Mouse (Mus musculus) CH12.LX (cell line): ENCODE results near the gene Ttc25. TPM values are rescaled to one million over a fixed set of nuclear protein-coding genes. Genes with fewer than 3 reads are reported as not detected.
A peak's percentile ranks its signal among the peaks of the same experiment; 100 is the strongest.

Experiments
- DNase-seq: peaks from one replicate; pipeline ENCODE4 v3.0.0-alpha.2; 2013; ENCODE audit errors: extremely low read depth
- H3K27ac ChIP-seq: 2 replicates; pipeline ENCODE4 v1.5.1; 2012; ENCODE audit warnings: low read depth, mild to moderate bottlenecking, control low read depth, moderate library complexity; ENCODE audit not compliant: insufficient read depth
- H3K27me3 ChIP-seq: replicated peaks from 2 replicates; pipeline ENCODE3; 2012; ENCODE audit warnings: inconsistent platforms
- H3K36me3 ChIP-seq, 2 experiments: replicated peaks in 1 of 2; 2 replicates each; pipeline versions ENCODE3 to v1.6.1; 2012; ENCODE audit warnings: inconsistent platforms in 1 of 2, low read length in 1 of 2, mild to moderate bottlenecking in 1 of 2, mixed read lengths in 1 of 2, moderate library complexity in 1 of 2; ENCODE audit not compliant: control insufficient read depth in 1 of 2, insufficient read depth in 1 of 2
- H3K4me1 ChIP-seq, 2 experiments: 2 replicates each; pipeline ENCODE4 v1.6.1; 2012; ENCODE audit warnings: inconsistent platforms in 1 of 2, moderate library complexity in 1 of 2; ENCODE audit not compliant: insufficient read depth in 2 of 2, control insufficient read depth in 1 of 2
- H3K4me2 ChIP-seq: 2 replicates; pipeline ENCODE4 v1.6.1; 2012; ENCODE audit warnings: low read depth, mild to moderate bottlenecking, control low read depth; ENCODE audit not compliant: poor library complexity, insufficient read depth, severe bottlenecking
- H3K4me3 ChIP-seq, 3 experiments: fragments of 150-350 bp in 1 of 3; sonication (generic) in 1 of 3; replicated peaks in 1 of 3; 2 replicates each; pipeline versions ENCODE3 to v1.5.1; 2011 to 2012; ENCODE audit warnings: low read depth in 2 of 3, low read length in 2 of 3, mild to moderate bottlenecking in 2 of 3, moderate library complexity in 2 of 3, control low read depth in 1 of 3, improper control_type of control experiment in 1 of 3, inconsistent platforms in 1 of 3, mixed read lengths in 1 of 3; ENCODE audit not compliant: poor library complexity in 1 of 3
- H3K79me2 ChIP-seq: replicated peaks from 2 replicates; pipeline ENCODE4 v1.6.1; 2012; ENCODE audit warnings: mild to moderate bottlenecking, moderate library complexity; ENCODE audit not compliant: control insufficient read depth, poor library complexity, insufficient read depth, severe bottlenecking; ENCODE audit errors: extremely low read depth
- H3K9ac ChIP-seq: 2 replicates; pipeline ENCODE4 v1.6.1; 2012; ENCODE audit warnings: low read depth, mild to moderate bottlenecking, control low read depth, moderate library complexity; ENCODE audit not compliant: insufficient read depth
- H3K9me3 ChIP-seq: replicated peaks from 2 replicates; pipeline ENCODE3; 2012; ENCODE audit warnings: low read length, inconsistent platforms, mixed read lengths
- BHLHE40 ChIP-seq: IDR thresholded peaks from 2 replicates; pipeline ENCODE4 v1.6.1; 2011; ENCODE audit warnings: mild to moderate bottlenecking, low read depth, low read length, improper control_type of control experiment
- CHD1 ChIP-seq: IDR thresholded peaks from 2 replicates; pipeline ENCODE4 v1.6.1; 2012; ENCODE audit warnings: low read depth, low read length, improper control_type of control experiment, inconsistent platforms
- E2F4 ChIP-seq: IDR thresholded peaks from 2 replicates; pipeline ENCODE4 v1.6.1; 2011; ENCODE audit warnings: low read depth, low read length, improper control_type of control experiment; ENCODE audit not compliant: insufficient replicate concordance
- EP300 ChIP-seq: IDR thresholded peaks from 2 replicates; pipeline ENCODE4 v1.6.1; 2011; ENCODE audit warnings: low read length, improper control_type of control experiment
- ETS1 ChIP-seq: conservative IDR thresholded peaks from 2 replicates; pipeline ENCODE4 v1.6.1; 2012; ENCODE audit warnings: low read depth, mild to moderate bottlenecking, inconsistent platforms, low read length, improper control_type of control experiment, moderate library complexity
- HCFC1 ChIP-seq: IDR thresholded peaks from 2 replicates; pipeline ENCODE4 v1.6.1; 2012; ENCODE audit warnings: low read depth, mild to moderate bottlenecking, inconsistent platforms, low read length, improper control_type of control experiment
- IRF4 ChIP-seq: IDR thresholded peaks from 2 replicates; pipeline ENCODE4 v1.6.1; 2014; ENCODE audit warnings: low read depth, mild to moderate bottlenecking, inconsistent platforms, low read length, improper control_type of control experiment
- JUN ChIP-seq: IDR thresholded peaks from 2 replicates; pipeline ENCODE4 v1.6.1; 2011; ENCODE audit warnings: low read depth, mild to moderate bottlenecking, low read length, improper control_type of control experiment, moderate library complexity; ENCODE audit not compliant: insufficient read depth
- JUND ChIP-seq: conservative IDR thresholded peaks from 2 replicates; pipeline ENCODE4 v1.6.1; 2011; ENCODE audit warnings: low read depth, low read length, improper control_type of control experiment
- KAT2A ChIP-seq: IDR thresholded peaks from 2 replicates; pipeline ENCODE4 v1.6.1; 2012; ENCODE audit warnings: low read length, improper control_type of control experiment, inconsistent platforms; ENCODE audit not compliant: insufficient replicate concordance
- MAX ChIP-seq: IDR thresholded peaks from 2 replicates; pipeline ENCODE4 v1.6.1; 2011; ENCODE audit warnings: low read length, improper control_type of control experiment
- MAZ ChIP-seq: IDR thresholded peaks from 2 replicates; pipeline ENCODE4 v1.6.1; 2012; ENCODE audit warnings: low read depth, mild to moderate bottlenecking, inconsistent platforms, low read length, improper control_type of control experiment, moderate library complexity
- MEF2A ChIP-seq: IDR thresholded peaks from 2 replicates; pipeline ENCODE4 v1.6.1; 2014; ENCODE audit warnings: low read depth, mild to moderate bottlenecking, inconsistent platforms, low read length, improper control_type of control experiment, borderline replicate concordance
- MXI1 ChIP-seq: IDR thresholded peaks from 2 replicates; pipeline ENCODE4 v1.6.1; 2011; ENCODE audit warnings: mild to moderate bottlenecking, low read depth, low read length, improper control_type of control experiment
- NRF1 ChIP-seq: IDR thresholded peaks from 2 replicates; pipeline ENCODE4 v1.6.1; 2014; ENCODE audit warnings: low read depth, mild to moderate bottlenecking, inconsistent platforms, low read length, improper control_type of control experiment, moderate library complexity
- PAX5 ChIP-seq: IDR thresholded peaks from 2 replicates; pipeline ENCODE4 v1.6.1; 2012; ENCODE audit warnings: low read length, inconsistent platforms, mixed read lengths
- POLR2AphosphoS2 ChIP-seq: IDR thresholded peaks from 2 replicates; pipeline ENCODE4 v1.6.1; 2011; ENCODE audit warnings: low read depth, low read length, improper control_type of control experiment
- SMC3 ChIP-seq: IDR thresholded peaks from 2 replicates; pipeline ENCODE4 v1.6.1; 2011; ENCODE audit warnings: low read depth, low read length, improper control_type of control experiment
- TBP ChIP-seq: conservative IDR thresholded peaks from 2 replicates; pipeline ENCODE4 v1.6.1; 2011; ENCODE audit warnings: low read depth, low read length, improper control_type of control experiment
- TCF12 ChIP-seq: IDR thresholded peaks from 2 replicates; pipeline ENCODE4 v1.6.1; 2014; ENCODE audit warnings: low read depth, mild to moderate bottlenecking, inconsistent platforms, low read length, improper control_type of control experiment
- USF1 ChIP-seq: IDR thresholded peaks from 2 replicates; pipeline ENCODE4 v1.6.1; 2014; ENCODE audit warnings: low read depth, mild to moderate bottlenecking, inconsistent platforms, low read length, improper control_type of control experiment
- USF2 ChIP-seq: conservative IDR thresholded peaks from 2 replicates; pipeline ENCODE4 v1.6.1; 2011; ENCODE audit warnings: low read depth, low read length, improper control_type of control experiment
- ZKSCAN1 ChIP-seq: IDR thresholded peaks from 2 replicates; pipeline ENCODE4 v1.6.1; 2012; ENCODE audit warnings: low read depth, inconsistent platforms, low read length, improper control_type of control experiment, borderline replicate concordance
- ZMIZ1 ChIP-seq: IDR thresholded peaks from 2 replicates; pipeline ENCODE4 v1.6.1; 2012; ENCODE audit warnings: low read depth, mild to moderate bottlenecking, inconsistent platforms, low read length, improper control_type of control experiment
- ZNF384 ChIP-seq: IDR thresholded peaks from 2 replicates; pipeline ENCODE4 v1.6.1; 2012; ENCODE audit warnings: low read depth, low read length, improper control_type of control experiment, inconsistent platforms
- dilution Hi-C: fragments of 300-500 bp; cut with MboI; formaldehyde crosslinking; loops from 2 replicates; pipeline ENCODE4 v1.14.3; 2020; ENCODE audit warnings: low sequenced_read_pairs; ENCODE audit not compliant: extremely low pct_unique_long_range_greater_than_20kb, extremely low pct_ligation_motif_present
- in situ Hi-C: fragments of 300-500 bp; cut with MboI; formaldehyde crosslinking; loops from 3 replicates; pipeline ENCODE4 v1.14.3; 2019; ENCODE audit warnings: low sequenced_read_pairs, low pct_ligation_motif_present, low pct_unique_long_range_greater_than_20kb, mixed read lengths
- polyA plus RNA-seq: library from polyadenylated mRNA; unstranded; fragments of >175 nt; gene quantifications from 2 replicates; pipeline ENCODE4 v1.2.1, GENCODE M21; 2012; ENCODE audit warnings: low read depth; ENCODE audit not compliant: insufficient read length
- total RNA-seq, 2 experiments: library from RNA; depleted of rRNA; stranded (reverse); fragments of 300-350 nt in 1 of 2; fragments of >200 nt in 1 of 2; gene quantifications; 2 replicates each; pipeline ENCODE4 v1.2.3; 2012 to 2014

The Ttc25 gene
- total and polyA plus RNA-seq, 3 experiments: 0.51 to 12.8 (median 1.3) TPM

- TF ChIP-seq USF1: no peak
- TF ChIP-seq IRF4: peak; percentile 80
- no peak for TF ChIP-seq ZMIZ1
- no peak for TF ChIP-seq USF2
- no peak for TF ChIP-seq CHD1
- peak; percentile 79 for TF ChIP-seq ETS1
- peak; percentile 53; the same call in 1 of the 2 replicates for TF ChIP-seq MEF2A
- TF ChIP-seq E2F4: no peak
Observed at GRCm38 (mm10) chr11:100588462-100588861, 43.1 kb downstream of the Ttc25 start (continued).

GRCm38 (mm10) chr11:100592346-100593046 lies 47.1 kb downstream of the Ttc25 start:
- H3K4me3 ChIP-seq: no peak overlapping the region
- no peak overlapping the region for H3K27ac ChIP-seq
- H3K4me1 ChIP-seq: peaks cover 25 to 40% of the 10 kb centered on the region in 2 experiments
- TF ChIP-seq ZMIZ1: no peak
- no peak for TF ChIP-seq USF1
- TF ChIP-seq POLR2AphosphoS2: no peak
- no peak for TF ChIP-seq ZKSCAN1
- TF ChIP-seq ZNF384: no peak
- no peak for TF ChIP-seq KAT2A
- TF ChIP-seq JUND: no peak
- TF ChIP-seq NRF1: no peak
- no peak for TF ChIP-seq ETS1
- TF ChIP-seq MAZ: no peak
- TF ChIP-seq E2F4: no peak
- TF ChIP-seq MAX: no peak
- DNase-seq: no peak
- peaks cover 34% of the 10 kb centered on the region for H3K79me2 ChIP-seq
- peaks cover 86 to 97% of the 10 kb centered on the region in 2 experiments for H3K36me3 ChIP-seq
- H3K9ac ChIP-seq: no peak overlapping the region
- dilution Hi-C loops (no loop called here), in situ Hi-C loops (no loop called here)
- no peaks in the 10 kb centered on the region for H3K9me3 ChIP-seq
- H3K27me3 ChIP-seq: no peaks in the 10 kb centered on the region
- no peak overlapping the region for H3K4me2 ChIP-seq

GRCm38 (mm10) chr11:100594608-100595007 lies 49.2 kb downstream of the Ttc25 start:
- Histone ChIP-seq H3K79me2 (peaks cover 32% of the 10 kb centered on the region), H3K9ac (no peak overlapping the region), H3K27me3 (no peaks in the 10 kb centered on the region), H3K27ac (peak overlapping the region; percentile 12; the same call in 1 of the 2 replicates), H3K4me1 (peaks cover 29 to 41% of the 10 kb centered on the region in 2 experiments), H3K36me3 (peaks cover 85 to 95% of the 10 kb centered on the region in 2 experiments), H3K4me3 (no peak overlapping the region), H3K4me2 (no peak overlapping the region), H3K9me3 (no peaks in the 10 kb centered on the region)
- DNase-seq: no peak
- dilution Hi-C loops: no loop called here
- in situ Hi-C loops: no loop called here
- TF ChIP-seq MEF2A (no peak), PAX5 (no peak), JUND (no peak), POLR2AphosphoS2 (no peak), TCF12 (no peak), MAZ (no peak), ETS1 (no peak), SMC3 (no peak), JUN (no peak), USF2 (no peak), EP300 (no peak), MXI1 (no peak), HCFC1 (no peak), NRF1 (no peak), BHLHE40 (no peak), E2F4 (no peak), TBP (no peak), ZNF384 (no peak), ZMIZ1 (no peak)
